Mouse (Mus musculus): ENCODE results near the gene Sec61a1. TPM values are rescaled to one million over a fixed set of nuclear protein-coding genes. Genes with fewer than 3 reads are reported as not detected.
A peak's percentile ranks its signal among the peaks of the same experiment; 100 is the strongest.

Gene Sec61a1
- polyA plus RNA-seq (2016; fragmentation: Nextera tagmentation; extraction: Ambion mirVana): 219 and 223 TPM in 2 replicates

DNA sequence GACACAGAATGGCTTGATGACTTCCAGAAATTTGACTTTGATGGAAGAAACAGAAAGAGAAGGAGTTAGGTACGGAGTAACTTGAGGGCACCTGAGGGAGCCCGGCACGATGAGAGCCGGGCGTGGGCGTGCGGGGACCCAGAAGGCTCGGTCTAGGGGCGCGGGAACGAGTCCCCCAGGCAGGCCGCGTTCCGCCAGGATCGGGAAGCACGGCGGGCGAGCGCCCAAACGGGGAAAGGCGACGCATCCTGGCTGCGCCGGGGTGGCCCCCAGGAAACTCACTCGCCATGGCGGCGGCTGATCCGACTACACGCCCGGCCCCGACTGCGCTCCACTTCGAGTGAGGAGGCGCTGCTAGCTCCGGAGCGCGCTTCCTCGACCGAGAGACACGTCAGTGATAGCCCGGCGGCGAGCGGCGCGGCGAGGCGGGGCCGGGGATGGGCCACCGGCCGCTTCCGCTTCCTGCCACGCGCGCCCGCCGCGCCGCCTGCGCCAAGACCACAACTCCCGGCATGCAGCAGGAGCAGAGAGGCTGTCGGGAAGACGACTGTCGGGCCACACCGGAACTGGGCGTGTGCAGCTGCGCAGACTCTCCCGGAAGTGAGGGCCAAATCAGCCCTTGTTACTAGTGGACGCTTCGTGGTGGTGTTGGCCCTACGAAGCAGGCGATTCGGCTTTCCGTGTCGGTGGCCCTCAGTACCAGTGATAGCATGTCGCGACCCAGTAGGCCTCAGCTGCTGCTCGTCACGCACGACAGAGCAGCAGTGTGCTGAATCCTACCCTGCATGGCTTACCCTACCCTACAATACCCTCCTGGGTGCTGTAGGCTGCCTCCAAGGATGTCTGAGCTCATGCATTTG, at the start of gene Sec61a1:
Sec61a1 (minus strand) TSS at position 502 of the 860 bp plus-strand sequence.
- peak within 1 kb of the TSS; percentile 95 for H3K4me3 ChIP-seq (replicated peaks)
- peak; percentile 97 for ATAC-seq (ENCODE audit: insufficient number of reproducible peaks, insufficient read depth, low FRiP score, low TSS enrichment, low read depth)
- peaks cover 31% of the 10 kb centered on the region for H3K36me3 ChIP-seq
- H3K4me1 ChIP-seq (replicated peaks): peaks cover 14% of the 10 kb centered on the region
- H3K27ac ChIP-seq: peak within 1 kb of the TSS; percentile 85
- no peaks in the 10 kb centered on the region for H3K27me3 ChIP-seq
- peak within 1 kb of the TSS; percentile 92 for H3K4me2 ChIP-seq
- WGBS: under 1% methylated on average over 80 of the region's 80 CpGs
- H3K9ac ChIP-seq (replicated peaks): peak within 1 kb of the TSS; percentile 92
- no peaks in the 10 kb centered on the region for H3K9me3 ChIP-seq

- H3K27me3 ChIP-seq: peaks cover 29% of the 10 kb centered on the region
- no peaks in the 10 kb centered on the region for H3K36me3 ChIP-seq
- H3K9me3 ChIP-seq: no peaks in the 10 kb centered on the region
- H3K9ac ChIP-seq (replicated peaks): no peak overlapping the region
- H3K4me3 ChIP-seq (replicated peaks): no peak overlapping the region
- 13% methylated on average over 7 of the region's 7 CpGs for WGBS
- H3K4me1 ChIP-seq (replicated peaks): no peaks in the 10 kb centered on the region
- H3K27ac ChIP-seq: no peak overlapping the region
- 0 out of 2 replicates have a peak overlapping the region, but pooled peaks have one; percentile 19 for H3K4me2 ChIP-seq
- no peak for ATAC-seq (ENCODE audit: insufficient number of reproducible peaks, insufficient read depth, low FRiP score, low TSS enrichment, low read depth)
These were observed 48.0 kb upstream of the Sec61a1 start for GRCm38 (mm10) chr6:88566676-88567075.

DNA sequence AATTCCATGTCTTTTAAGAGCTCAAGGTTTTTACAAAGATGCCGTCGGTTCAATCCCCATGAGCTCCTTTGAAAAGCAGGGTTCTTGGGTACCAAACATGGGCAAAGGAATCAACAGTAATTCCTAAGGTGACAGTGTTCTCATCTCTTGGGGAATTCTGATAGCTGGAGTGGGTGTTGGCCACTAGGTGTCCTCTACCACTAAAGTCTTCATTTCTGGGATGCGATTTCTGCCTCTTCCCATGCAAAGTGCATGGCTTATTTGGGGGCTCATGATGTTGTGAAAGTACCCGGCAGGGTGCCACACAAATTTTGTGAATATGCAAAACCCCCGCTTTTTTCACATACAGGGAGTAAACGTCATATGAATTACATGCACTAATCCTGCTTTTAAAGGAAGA, 46.3 kb upstream of the Sec61a1 start:
- no peaks in the 10 kb centered on the region for H3K4me1 ChIP-seq (replicated peaks)
- peaks cover 34% of the 10 kb centered on the region for H3K27me3 ChIP-seq
- H3K9me3 ChIP-seq: no peaks in the 10 kb centered on the region
- no peak overlapping the region for H3K9ac ChIP-seq (replicated peaks)
- no peak for ATAC-seq (ENCODE audit: insufficient number of reproducible peaks, insufficient read depth, low FRiP score, low TSS enrichment, low read depth)
- H3K36me3 ChIP-seq: no peaks in the 10 kb centered on the region
- H3K4me3 ChIP-seq (replicated peaks): no peak overlapping the region
- H3K27ac ChIP-seq: no peak overlapping the region
- 30% methylated on average over 6 of the region's 6 CpGs for WGBS
- H3K4me2 ChIP-seq: no peak overlapping the region

DNA sequence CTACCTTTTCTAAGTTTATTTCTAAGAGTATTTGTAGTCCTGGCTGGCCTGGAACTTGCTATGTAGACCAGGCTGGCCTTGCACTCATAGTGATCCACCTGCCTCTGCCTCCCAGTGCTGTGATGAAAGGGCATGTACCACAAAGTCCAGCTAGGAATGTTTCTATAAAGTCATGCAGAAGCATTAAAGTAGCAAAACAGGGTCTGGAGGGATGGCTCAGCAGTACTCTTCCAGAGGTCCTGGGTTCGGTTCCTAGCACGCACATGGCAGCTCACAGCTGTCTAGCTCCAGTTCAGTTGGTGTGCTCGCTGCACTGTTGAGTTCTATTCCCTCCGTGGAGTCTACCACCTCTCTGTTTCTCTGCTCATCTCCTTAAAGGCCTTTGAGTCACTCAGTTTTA, 41.5 kb upstream of the Sec61a1 start:
- Histone ChIP-seq H3K27me3 (peaks cover 21% of the 10 kb centered on the region), H3K9me3 (no peaks in the 10 kb centered on the region), H3K9ac (replicated peaks) (no peak overlapping the region), H3K4me2 (no peak overlapping the region), H3K4me1 (replicated peaks) (no peaks in the 10 kb centered on the region), H3K4me3 (replicated peaks) (no peak overlapping the region), H3K27ac (no peak overlapping the region), H3K36me3 (no peaks in the 10 kb centered on the region)
- WGBS: 93% methylated on average over 4 of the region's 4 CpGs
- no peak for ATAC-seq (ENCODE audit: insufficient number of reproducible peaks, insufficient read depth, low FRiP score, low TSS enrichment, low read depth)

- H3K4me1 ChIP-seq (replicated peaks): no peaks in the 10 kb centered on the region
- no peak for ATAC-seq (ENCODE audit: insufficient number of reproducible peaks, insufficient read depth, low FRiP score, low TSS enrichment, low read depth)
- no peak overlapping the region for H3K4me2 ChIP-seq
- H3K27ac ChIP-seq: no peak overlapping the region
- no peaks in the 10 kb centered on the region for H3K9me3 ChIP-seq
- no peak overlapping the region for H3K9ac ChIP-seq (replicated peaks)
- no peaks in the 10 kb centered on the region for H3K36me3 ChIP-seq
- 35% methylated on average over 5 of the region's 5 CpGs for WGBS
- peaks cover 16% of the 10 kb centered on the region for H3K27me3 ChIP-seq
- H3K4me3 ChIP-seq (replicated peaks): no peak overlapping the region
These were observed 41.0 kb upstream of the Sec61a1 start for GRCm38 (mm10) chr6:88559688-88560087.

- ATAC-seq (ENCODE audit: insufficient number of reproducible peaks, insufficient read depth, low FRiP score, low TSS enrichment, low read depth): no peak
- no peaks in the 10 kb centered on the region for H3K4me1 ChIP-seq (replicated peaks)
- no peak overlapping the region for H3K9ac ChIP-seq (replicated peaks)
- H3K9me3 ChIP-seq: no peaks in the 10 kb centered on the region
- H3K27ac ChIP-seq: no peak overlapping the region
- H3K4me2 ChIP-seq: no peak overlapping the region
- no peak overlapping the region for H3K4me3 ChIP-seq (replicated peaks)
- WGBS: 78% methylated on average over 1 of the region's 1 CpGs
- peaks cover 9% of the 10 kb centered on the region; the same call in 1 of the 2 replicates for H3K27me3 ChIP-seq
- no peaks in the 10 kb centered on the region for H3K36me3 ChIP-seq
These were observed 39.4 kb upstream of the Sec61a1 start for GRCm38 (mm10) chr6:88558076-88558475.

DNA sequence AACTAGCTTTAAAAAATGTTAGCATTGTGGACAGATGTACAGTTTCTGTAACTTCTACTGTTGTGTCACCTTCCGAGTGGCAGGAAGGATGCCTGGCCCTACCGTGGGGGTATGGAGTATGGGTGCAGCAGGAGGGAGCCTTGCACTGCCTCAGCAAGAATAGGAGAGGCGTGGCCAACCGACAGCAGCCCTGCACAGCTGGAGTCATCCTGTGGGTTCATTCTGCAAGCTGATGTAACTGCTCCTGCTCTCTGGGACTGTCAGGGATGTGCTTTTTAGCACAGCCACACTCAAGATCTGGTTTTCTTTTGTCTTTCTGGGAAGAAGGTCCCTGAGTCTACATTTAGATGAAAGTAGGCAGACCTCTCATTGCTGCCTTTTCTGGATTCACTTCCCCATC, 38.8 kb upstream of the Sec61a1 start:
- Histone ChIP-seq H3K27ac (no peak overlapping the region), H3K9me3 (no peaks in the 10 kb centered on the region), H3K4me2 (no peak overlapping the region), H3K9ac (replicated peaks) (no peak overlapping the region), H3K4me1 (replicated peaks) (no peaks in the 10 kb centered on the region), H3K27me3 (peaks cover 9% of the 10 kb centered on the region; the same call in 1 of the 2 replicates), H3K4me3 (replicated peaks) (no peak overlapping the region), H3K36me3 (no peaks in the 10 kb centered on the region)
- ATAC-seq (ENCODE audit: insufficient number of reproducible peaks, insufficient read depth, low FRiP score, low TSS enrichment, low read depth): no peak
- WGBS: 20% methylated on average over 4 of the region's 4 CpGs

GRCm38 (mm10) chr6:88549916-88550315, 31.2 kb upstream of the Sec61a1 start:
- no peak for ATAC-seq (ENCODE audit: insufficient number of reproducible peaks, insufficient read depth, low FRiP score, low TSS enrichment, low read depth)
- Histone ChIP-seq H3K4me1 (replicated peaks) (no peaks in the 10 kb centered on the region), H3K4me3 (replicated peaks) (no peak overlapping the region), H3K27me3 (peaks cover 34% of the 10 kb centered on the region), H3K9ac (replicated peaks) (no peak overlapping the region), H3K27ac (no peak overlapping the region), H3K4me2 (no peak overlapping the region), H3K9me3 (no peaks in the 10 kb centered on the region), H3K36me3 (no peaks in the 10 kb centered on the region)
- 87% methylated on average over 2 of the region's 2 CpGs for WGBS

DNA sequence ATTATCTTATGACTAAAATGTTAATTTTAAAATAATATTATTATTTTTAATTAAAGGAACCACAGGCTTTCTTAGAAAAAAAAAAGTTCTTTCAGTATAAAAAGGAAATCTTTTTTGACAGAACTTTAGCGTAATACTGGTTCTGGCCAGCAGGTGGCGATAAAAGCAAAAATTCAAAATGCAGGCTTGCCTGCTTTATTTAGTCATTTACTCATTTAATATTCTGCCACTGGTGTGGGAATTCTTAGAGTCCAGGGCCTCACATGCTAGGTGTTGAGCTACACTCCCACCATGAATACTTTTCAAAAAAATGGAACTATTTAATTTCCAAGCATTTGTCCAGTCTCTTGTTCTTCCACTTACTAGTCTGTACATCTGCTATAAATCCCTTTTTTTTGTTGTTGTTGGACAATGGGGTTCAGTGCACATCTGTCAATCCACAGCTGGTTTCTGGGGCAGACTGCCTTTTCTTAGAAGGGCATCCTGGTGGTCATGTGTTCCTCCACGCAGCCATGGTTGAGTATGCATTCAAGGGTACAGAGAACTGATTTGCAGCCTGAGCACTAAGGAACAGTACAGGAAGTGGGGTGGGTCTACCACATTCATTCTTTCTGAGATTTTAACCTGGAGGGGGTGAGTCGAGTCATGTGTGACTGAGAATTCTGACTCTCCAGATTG, 30.6 kb upstream of the Sec61a1 start:
- H3K9me3 ChIP-seq: no peaks in the 10 kb centered on the region
- H3K27ac ChIP-seq: no peak overlapping the region
- H3K4me1 ChIP-seq (replicated peaks): no peaks in the 10 kb centered on the region
- no peak overlapping the region for H3K9ac ChIP-seq (replicated peaks)
- peaks cover 40% of the 10 kb centered on the region for H3K27me3 ChIP-seq
- ATAC-seq (ENCODE audit: insufficient number of reproducible peaks, insufficient read depth, low FRiP score, low TSS enrichment, low read depth): no peak
- H3K4me2 ChIP-seq: no peak overlapping the region
- no peak overlapping the region for H3K4me3 ChIP-seq (replicated peaks)
- H3K36me3 ChIP-seq: no peaks in the 10 kb centered on the region
- 39% methylated on average over 4 of the region's 4 CpGs for WGBS

DNA sequence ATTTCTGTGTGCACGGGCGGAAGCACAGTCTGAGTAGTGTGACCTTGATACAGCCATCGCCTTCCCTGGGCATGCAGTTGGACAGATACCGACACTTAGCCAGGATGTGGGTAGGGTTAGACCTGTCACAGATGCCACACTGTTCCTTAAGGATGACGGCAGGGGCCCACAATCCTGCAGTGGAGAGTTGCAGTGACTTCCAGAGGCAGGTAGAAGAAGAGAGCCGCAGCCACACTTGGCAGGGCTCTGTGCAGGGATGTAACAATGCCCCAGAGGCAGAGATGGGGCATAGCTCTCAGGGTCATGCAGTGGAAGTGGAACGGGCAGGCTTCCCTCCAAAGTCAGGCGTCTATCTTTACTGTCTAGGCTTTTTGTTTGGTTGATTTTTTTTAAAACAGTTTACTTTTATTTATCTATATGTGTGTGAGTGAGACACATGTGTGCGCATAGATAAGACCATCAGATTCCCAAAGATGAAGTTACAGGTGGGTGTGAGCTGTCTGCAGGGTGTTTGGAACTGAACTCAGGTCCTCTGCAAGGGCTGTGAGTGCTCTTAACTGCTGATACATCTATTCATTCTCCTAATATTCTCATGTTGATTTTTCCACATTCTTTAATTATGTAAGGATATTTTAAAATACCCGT, 29.8 kb upstream of the Sec61a1 start:
- WGBS: 84% methylated on average over 10 of the region's 10 CpGs
- H3K9me3 ChIP-seq: no peaks in the 10 kb centered on the region
- H3K9ac ChIP-seq (replicated peaks): no peak overlapping the region

DNA sequence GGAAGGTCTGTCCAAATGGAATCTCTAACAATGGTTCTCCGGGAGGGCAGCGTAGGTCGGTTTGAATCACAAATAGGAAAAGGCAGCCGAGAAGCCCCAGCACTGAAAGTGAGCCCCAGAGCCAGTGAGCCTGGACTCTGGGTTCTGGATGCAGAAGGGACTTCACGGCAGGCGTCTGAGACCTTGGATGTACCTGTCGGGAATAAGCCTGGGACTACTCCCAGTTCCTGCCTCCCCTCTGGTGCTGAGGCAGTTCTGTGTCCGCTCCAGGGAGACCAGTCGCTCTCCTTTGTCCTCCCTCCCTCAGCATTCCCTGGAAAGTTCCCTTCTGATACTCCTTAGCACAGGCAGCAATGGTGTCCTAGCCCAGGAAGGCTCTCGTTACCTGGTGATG, 26.7 kb upstream of the Sec61a1 start:
- no peak overlapping the region for H3K27ac ChIP-seq
- no peaks in the 10 kb centered on the region for H3K9me3 ChIP-seq
- H3K36me3 ChIP-seq: no peaks in the 10 kb centered on the region
- H3K4me3 ChIP-seq (replicated peaks): no peak overlapping the region
- WGBS: 47% methylated on average over 10 of the region's 10 CpGs
- no peak overlapping the region for H3K4me2 ChIP-seq
- no peak overlapping the region for H3K9ac ChIP-seq (replicated peaks)
- peaks cover 50% of the 10 kb centered on the region for H3K27me3 ChIP-seq
- ATAC-seq (ENCODE audit: insufficient number of reproducible peaks, insufficient read depth, low FRiP score, low TSS enrichment, low read depth): no peak
- no peaks in the 10 kb centered on the region for H3K4me1 ChIP-seq (replicated peaks)

More for the DNA sequence above, 29.8 kb upstream of the Sec61a1 start:
- Histone ChIP-seq H3K4me3 (replicated peaks) (no peak overlapping the region), H3K27me3 (peaks cover 42% of the 10 kb centered on the region), H3K4me2 (no peak overlapping the region), H3K36me3 (no peaks in the 10 kb centered on the region), H3K27ac (no peak overlapping the region), H3K4me1 (replicated peaks) (no peaks in the 10 kb centered on the region)
- no peak for ATAC-seq (ENCODE audit: insufficient number of reproducible peaks, insufficient read depth, low FRiP score, low TSS enrichment, low read depth)

All from limb, embryonic 12.5 days (tissue).